Mouse (Mus musculus): ENCODE measurements around the gene Ndufaf7.

DNA sequence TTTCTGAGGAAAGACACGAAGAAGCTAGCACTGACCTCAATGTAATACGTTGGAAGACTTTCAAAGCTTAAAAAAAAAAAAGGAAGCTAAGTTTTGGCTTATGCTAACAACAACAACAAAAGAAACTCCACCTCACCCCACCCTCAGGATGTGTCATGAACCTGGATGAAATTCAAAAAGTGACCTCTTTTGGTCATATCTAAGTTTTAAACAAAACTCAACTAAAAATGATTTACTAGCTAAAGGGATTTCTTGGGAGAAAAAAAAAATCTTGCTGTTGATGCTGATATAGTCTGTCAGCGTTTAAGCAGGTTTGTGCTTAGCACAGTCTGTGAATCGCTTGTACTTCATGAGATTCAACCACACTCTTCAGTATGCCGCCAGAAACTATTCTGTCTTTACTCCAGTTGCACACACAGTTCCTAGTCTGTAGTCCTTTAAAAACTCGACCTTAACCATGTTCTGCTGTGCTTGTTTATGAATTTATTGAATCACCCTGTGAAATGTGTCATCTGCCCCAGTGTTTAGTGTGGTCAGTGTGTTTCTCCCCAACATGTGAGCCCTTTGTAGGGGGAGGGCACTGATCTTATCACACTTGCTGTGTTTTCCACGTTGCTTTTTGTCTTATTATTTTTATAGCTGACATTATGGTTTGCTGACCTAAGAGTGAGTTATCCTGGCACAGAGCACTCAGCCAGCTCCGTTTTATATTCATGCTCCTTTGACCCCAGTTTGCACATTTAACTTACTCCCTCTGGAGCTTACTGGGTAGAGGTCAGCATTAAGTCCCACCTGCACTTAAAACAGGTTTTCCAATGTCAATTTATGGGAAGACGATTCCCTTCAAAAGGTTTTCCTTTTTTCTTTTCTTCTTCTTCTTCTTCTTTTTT lies 58.2 kb downstream of the Ndufaf7 start:
- no peak for TF ChIP-seq CTCF (conservative IDR thresholded peaks at IDR 0.05; ENCODE audit: insufficient read depth, insufficient read length, low read depth, low read length)
- TF ChIP-seq POLR2A (IDR thresholded peaks at IDR 0.05; ENCODE audit: low read depth, low read length) = no peak
